Mouse (Mus musculus) lung, embryonic 15.5 days (tissue): ENCODE measurements around the gene Srgap2. TPM values are rescaled to one million over a fixed set of nuclear protein-coding genes. Genes with fewer than 3 reads are reported as not detected.

ENCODE experiments used
- ATAC-seq: fragments of 200-750 bp; cut with Nextera tagmentation; 2 replicates; pipeline ENCODE4 v1.8.0; 2017; ENCODE audit warnings: moderate number of reproducible peaks, borderline replicate concordance; ENCODE audit not compliant: low FRiP score, low TSS enrichment; ENCODE audit errors: extremely low read depth
- H3K27ac ChIP-seq: fragments of 300-500 bp; sonication (generic); 2 replicates; pipeline ENCODE4 v1.5.1; 2015; ENCODE audit warnings: moderate library complexity, mild to moderate bottlenecking, inconsistent platforms
- H3K27me3 ChIP-seq: fragments of 300-500 bp; sonication (generic); 2 replicates; pipeline ENCODE4 v1.6.1; 2015; ENCODE audit warnings: inconsistent platforms
- H3K36me3 ChIP-seq: fragments of 300-500 bp; sonication (generic); 2 replicates; pipeline ENCODE4 v1.6.1; 2015; ENCODE audit warnings: inconsistent platforms
- H3K4me1 ChIP-seq: fragments of 300-500 bp; sonication (generic); 2 replicates; pipeline ENCODE4 v1.6.1; 2015; ENCODE audit warnings: inconsistent platforms
- H3K4me2 ChIP-seq: fragments of 300-500 bp; sonication (generic); 2 replicates; pipeline ENCODE4 v1.6.1; 2015; ENCODE audit warnings: inconsistent platforms, mild to moderate bottlenecking, moderate library complexity
- H3K4me3 ChIP-seq: fragments of 300-500 bp; sonication (generic); 2 replicates; pipeline ENCODE4 v1.5.1; 2015; ENCODE audit warnings: mild to moderate bottlenecking, inconsistent platforms
- H3K9ac ChIP-seq: fragments of 300-500 bp; sonication (generic); 2 replicates; pipeline ENCODE4 v1.6.1; 2015; ENCODE audit warnings: inconsistent platforms
- H3K9me3 ChIP-seq: fragments of 300-500 bp; sonication (generic); 2 replicates; pipeline ENCODE4 v1.6.1; 2016; ENCODE audit warnings: inconsistent platforms
- whole genome bisulfite sequencing: fragments of 180-500 bp; shearing (Covaris S2); methylation state at CpG from one replicate; pipeline ENCODE4 v1.1.7; 2015; 5-methylcytosine and 5-hydroxymethylcytosine counted together
- polyA plus RNA-seq: library from polyadenylated mRNA; unstranded; fragments of >200 nt; fragmentation: Nextera tagmentation; extraction: Ambion mirVana; gene quantifications from 2 replicates; pipeline ENCODE4 v1.2.1, GENCODE M21; 2015

The Srgap2 gene
- polyA plus RNA-seq, 1 experiment from 2014 or later = 14.1 TPM

DNA sequence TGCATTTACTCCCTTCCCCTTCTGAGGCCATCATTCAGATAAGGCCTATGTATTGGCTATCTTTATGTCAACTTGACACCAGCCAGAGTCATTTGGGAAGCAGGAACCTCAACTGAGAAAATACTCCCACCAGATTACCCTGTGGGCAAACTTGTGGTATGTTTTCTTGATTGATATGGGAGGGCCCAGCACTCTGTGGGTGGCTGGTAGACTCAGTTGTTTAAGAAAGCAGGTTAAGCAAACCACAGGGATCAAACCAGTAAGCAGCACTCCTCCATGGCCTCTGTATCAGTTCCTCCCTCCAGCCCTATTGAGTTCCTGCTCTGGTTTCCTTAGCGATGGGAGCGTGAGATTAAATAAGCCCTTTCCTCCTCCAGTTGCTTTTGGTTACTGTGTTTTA is 208.8 kb downstream of the Srgap2 start:
- H3K27me3 ChIP-seq = no peaks in the 10 kb centered on the region
- no peak overlapping the region for H3K4me2 ChIP-seq
- no peak for ATAC-seq
- H3K9ac ChIP-seq = no peak overlapping the region
- no peak overlapping the region for H3K4me3 ChIP-seq
- H3K36me3 ChIP-seq = peaks cover 29% of the 10 kb centered on the region; the same call in 1 of the 2 replicates
- H3K4me1 ChIP-seq = no peaks in the 10 kb centered on the region
- H3K27ac ChIP-seq = no peak overlapping the region
- 90% methylated on average over 2 of the region's 2 CpGs for WGBS
- H3K9me3 ChIP-seq = no peaks in the 10 kb centered on the region

DNA sequence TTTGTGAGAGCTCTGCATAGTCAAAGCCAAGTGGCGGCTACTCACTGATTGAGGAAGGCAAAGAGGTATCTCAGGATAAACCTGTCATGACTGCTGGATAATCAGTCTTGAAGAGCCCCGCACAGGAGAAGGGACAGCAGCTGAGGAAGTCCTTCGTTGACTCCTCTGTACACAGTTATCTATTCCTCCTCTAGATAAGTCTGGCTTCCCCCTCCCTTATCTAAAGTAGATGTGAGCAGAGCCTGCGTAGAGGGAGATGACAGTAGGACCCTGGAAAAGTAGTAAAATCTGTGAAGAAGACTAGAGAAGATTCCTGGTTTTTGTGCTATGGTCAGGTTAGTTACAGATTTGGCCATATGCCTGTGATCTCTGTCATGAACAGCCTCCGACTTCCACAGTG is 209.5 kb downstream of the Srgap2 start:
- H3K4me1 ChIP-seq = no peaks in the 10 kb centered on the region
- H3K4me2 ChIP-seq = no peak overlapping the region
- no peak for ATAC-seq
- no peak overlapping the region for H3K9ac ChIP-seq
- H3K27me3 ChIP-seq = no peaks in the 10 kb centered on the region
- WGBS = 60% methylated on average over 5 of the region's 5 CpGs
- no peak overlapping the region for H3K27ac ChIP-seq
- H3K4me3 ChIP-seq = no peak overlapping the region
- no peaks in the 10 kb centered on the region for H3K9me3 ChIP-seq
- peaks cover 29% of the 10 kb centered on the region; the same call in 1 of the 2 replicates for H3K36me3 ChIP-seq

DNA sequence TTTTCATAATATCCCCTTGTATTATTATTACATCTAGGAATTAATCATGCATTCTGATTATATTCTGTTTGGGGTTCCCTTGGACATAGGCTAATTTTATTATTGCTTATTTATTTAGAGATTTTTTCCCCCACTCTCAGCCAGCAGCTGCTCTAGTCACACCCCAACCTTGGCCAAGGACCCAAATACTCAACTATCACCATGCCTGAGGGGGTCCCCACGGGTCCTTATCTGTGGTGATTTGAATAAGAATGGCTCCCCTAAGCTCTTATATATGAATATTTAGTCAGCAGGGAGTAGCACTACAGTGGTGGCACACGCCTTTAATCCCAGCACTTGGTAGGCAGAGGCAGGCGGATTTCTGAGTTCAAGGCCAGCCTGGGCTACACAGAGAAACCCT is 215.9 kb downstream of the Srgap2 start:
- no peaks in the 10 kb centered on the region for H3K9me3 ChIP-seq
- no peaks in the 10 kb centered on the region for H3K27me3 ChIP-seq
- no peak overlapping the region for H3K4me3 ChIP-seq
- H3K27ac ChIP-seq = no peak overlapping the region
- WGBS = 84% methylated on average over 3 of the region's 3 CpGs
- H3K9ac ChIP-seq = no peak overlapping the region
- H3K36me3 ChIP-seq = peaks cover 34% of the 10 kb centered on the region; the same call in 1 of the 2 replicates
- no peak overlapping the region for H3K4me2 ChIP-seq
- H3K4me1 ChIP-seq = no peaks in the 10 kb centered on the region
- ATAC-seq = no peak

DNA sequence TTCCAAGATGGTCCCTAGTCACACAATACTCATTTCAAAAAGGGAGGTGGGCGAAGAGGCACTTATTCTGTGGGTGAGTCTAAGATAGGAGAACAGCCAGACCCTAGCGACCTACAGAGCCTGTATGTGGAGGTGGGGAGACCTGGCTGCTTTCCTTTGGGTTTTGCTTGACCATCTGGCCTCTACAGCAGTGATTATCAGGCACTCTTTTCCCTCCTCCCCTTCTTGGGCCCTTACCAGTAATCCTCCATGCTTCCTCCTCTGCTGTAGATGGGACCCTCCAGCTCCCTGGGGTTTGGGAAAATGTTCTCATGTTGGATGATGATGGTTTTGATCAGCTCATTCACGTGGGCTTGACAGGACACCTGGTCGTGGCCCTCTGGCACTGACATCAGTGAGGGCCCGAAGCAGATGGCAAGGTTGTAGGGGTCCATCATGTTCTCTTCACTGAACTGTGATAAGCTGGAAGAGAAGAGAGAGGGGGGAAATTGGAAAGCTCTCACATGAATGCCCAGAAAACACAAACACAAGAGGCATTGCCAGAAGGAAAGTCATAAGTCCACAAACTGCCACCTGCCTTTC is 216.8 kb downstream of the Srgap2 start:
- Histone ChIP-seq H3K9ac (no peak overlapping the region), H3K36me3 (peaks cover 28% of the 10 kb centered on the region; the same call in 1 of the 2 replicates)

DNA sequence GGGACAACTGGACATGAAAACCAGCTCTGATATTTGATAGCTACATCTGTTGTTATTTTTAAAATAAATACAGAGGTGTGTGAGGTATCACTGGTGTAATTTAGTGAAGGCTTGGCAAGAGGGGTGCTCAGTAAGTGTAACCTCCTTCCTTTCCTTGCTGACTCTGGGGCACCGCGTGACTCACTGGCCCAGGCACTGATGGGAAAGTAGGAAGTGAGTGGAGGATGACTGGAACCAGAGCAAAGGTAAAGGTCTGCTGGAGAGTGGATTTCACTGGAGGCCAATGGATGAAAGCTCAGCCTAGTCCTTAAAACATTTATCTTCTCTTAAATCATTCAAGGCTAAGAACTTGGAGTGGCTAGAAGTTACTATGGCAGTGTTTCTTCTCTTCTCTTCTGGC is 226.4 kb downstream of the Srgap2 start:
- Histone ChIP-seq H3K27ac (no peak overlapping the region), H3K9ac (no peak overlapping the region), H3K9me3 (no peaks in the 10 kb centered on the region), H3K36me3 (peaks cover 21% of the 10 kb centered on the region), H3K27me3 (no peaks in the 10 kb centered on the region), H3K4me2 (no peak overlapping the region), H3K4me1 (no peaks in the 10 kb centered on the region), H3K4me3 (no peak overlapping the region)
- ATAC-seq = no peak
- 97% methylated on average over 2 of the region's 2 CpGs for WGBS

More for the DNA sequence above, 216.8 kb downstream of the Srgap2 start:
- WGBS = 88% methylated on average over 5 of the region's 5 CpGs
- H3K9me3 ChIP-seq = no peaks in the 10 kb centered on the region
- no peak overlapping the region for H3K4me2 ChIP-seq
- no peak overlapping the region for H3K4me3 ChIP-seq
- ATAC-seq = no peak
- no peaks in the 10 kb centered on the region for H3K27me3 ChIP-seq
- H3K4me1 ChIP-seq = no peaks in the 10 kb centered on the region
- H3K27ac ChIP-seq = no peak overlapping the region

DNA sequence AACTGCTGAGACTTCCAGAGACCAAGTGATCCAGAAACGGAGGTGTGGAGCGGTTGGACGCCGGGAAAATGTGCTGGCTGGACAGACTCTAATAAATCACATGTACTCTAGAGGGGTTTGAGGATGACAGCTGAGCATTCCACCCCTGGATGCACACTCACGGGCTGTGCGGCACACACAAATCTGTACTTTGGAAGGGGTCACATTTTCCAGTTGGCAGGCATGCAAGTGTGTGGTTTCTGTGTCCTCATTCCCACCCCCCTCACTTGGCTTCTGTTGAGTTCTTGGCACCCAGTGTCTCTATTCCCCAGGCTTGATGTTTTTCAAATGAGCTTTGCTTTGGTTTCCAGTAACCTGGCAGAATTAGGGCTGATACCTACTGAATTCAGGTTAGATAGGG is 227.4 kb downstream of the Srgap2 start:
- no peak overlapping the region for H3K4me3 ChIP-seq
- ATAC-seq = no peak
- 77% methylated on average over 6 of the region's 6 CpGs for WGBS
- no peaks in the 10 kb centered on the region for H3K27me3 ChIP-seq
- no peak overlapping the region for H3K4me2 ChIP-seq
- H3K27ac ChIP-seq = no peak overlapping the region
- no peaks in the 10 kb centered on the region for H3K9me3 ChIP-seq
- no peak overlapping the region for H3K9ac ChIP-seq
- no peaks in the 10 kb centered on the region for H3K4me1 ChIP-seq
- H3K36me3 ChIP-seq = peaks cover 28% of the 10 kb centered on the region

DNA sequence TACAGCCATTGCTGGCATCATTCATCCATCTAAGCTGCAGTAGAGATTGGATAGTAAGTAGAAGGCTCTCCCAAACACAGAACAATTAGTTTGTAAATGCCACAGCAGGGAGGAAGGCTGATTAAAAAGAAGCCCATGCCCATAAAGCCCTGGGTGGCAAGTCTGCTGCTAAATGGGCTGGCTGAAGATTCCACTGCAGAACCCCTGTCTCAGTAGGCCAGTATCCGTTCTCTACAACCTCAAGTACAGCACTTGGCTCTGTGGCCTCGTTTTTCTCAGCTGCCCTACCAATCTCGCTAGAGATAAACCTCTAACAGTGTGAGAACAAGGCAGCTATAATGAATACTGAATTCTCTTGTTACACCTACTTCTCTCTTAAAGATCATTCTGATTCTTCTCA is 227.9 kb downstream of the Srgap2 start:
- no peaks in the 10 kb centered on the region for H3K9me3 ChIP-seq
- WGBS = 64% methylated on average over 3 of the region's 3 CpGs
- H3K27ac ChIP-seq = no peak overlapping the region
- no peak overlapping the region for H3K4me2 ChIP-seq
- H3K9ac ChIP-seq = no peak overlapping the region
- H3K36me3 ChIP-seq = peaks cover 28% of the 10 kb centered on the region
- ATAC-seq = no peak
- H3K27me3 ChIP-seq = no peaks in the 10 kb centered on the region
- no peak overlapping the region for H3K4me3 ChIP-seq
- H3K4me1 ChIP-seq = no peaks in the 10 kb centered on the region

DNA sequence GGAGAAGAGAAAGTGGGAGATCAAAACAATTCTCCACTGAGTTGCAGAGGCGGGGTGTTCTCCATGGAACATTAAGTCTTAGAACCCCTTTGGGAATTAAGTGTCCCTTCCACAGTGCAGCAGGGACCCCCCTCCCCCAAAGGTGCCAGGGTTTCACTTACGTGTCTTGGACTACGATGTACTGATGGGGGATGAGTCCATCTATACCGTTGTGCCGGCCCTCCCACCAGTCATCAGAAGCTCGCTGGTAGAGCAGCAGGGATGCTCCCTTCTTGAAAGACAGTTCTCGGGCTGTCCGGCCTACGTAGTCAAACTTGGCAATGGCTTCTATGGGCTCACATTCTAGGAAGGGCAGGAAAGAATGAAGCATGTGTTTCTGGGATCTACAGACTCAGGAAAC is 229.0 kb downstream of the Srgap2 start:
- Histone ChIP-seq H3K27ac (no peak overlapping the region), H3K4me2 (no peak overlapping the region), H3K9ac (no peak overlapping the region), H3K36me3 (peaks cover 28% of the 10 kb centered on the region), H3K4me3 (no peak overlapping the region), H3K27me3 (no peaks in the 10 kb centered on the region), H3K4me1 (no peaks in the 10 kb centered on the region), H3K9me3 (no peaks in the 10 kb centered on the region)
- ATAC-seq = no peak
- WGBS = 93% methylated on average over 9 of the region's 9 CpGs

DNA sequence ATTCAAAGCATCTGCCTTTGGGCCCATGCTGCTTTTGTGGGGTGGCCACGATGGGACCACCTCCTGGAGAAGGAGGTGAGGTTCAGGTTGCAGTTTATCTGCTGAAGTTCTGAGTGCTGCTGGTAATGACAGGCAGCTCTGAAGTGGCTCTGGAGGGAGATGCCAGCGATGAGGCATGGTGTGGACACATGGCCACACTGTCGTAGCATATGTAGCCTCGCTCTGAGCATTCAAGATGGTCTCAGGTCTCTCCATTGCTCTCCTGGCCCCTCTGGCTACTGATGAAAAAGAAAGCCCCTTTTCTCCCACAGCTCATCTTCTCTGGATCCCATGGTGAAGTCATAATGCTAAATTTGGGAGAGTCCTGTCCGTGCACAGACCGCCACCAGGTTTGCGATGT is 230.4 kb downstream of the Srgap2 start:
- H3K4me2 ChIP-seq = no peak overlapping the region
- no peak overlapping the region for H3K4me3 ChIP-seq
- WGBS = 80% methylated on average over 7 of the region's 7 CpGs
- H3K9me3 ChIP-seq = no peaks in the 10 kb centered on the region
- ATAC-seq = no peak
- H3K27me3 ChIP-seq = no peaks in the 10 kb centered on the region
- no peak overlapping the region for H3K27ac ChIP-seq
- H3K36me3 ChIP-seq = peaks cover 35% of the 10 kb centered on the region
- H3K9ac ChIP-seq = no peak overlapping the region
- H3K4me1 ChIP-seq = no peaks in the 10 kb centered on the region

DNA sequence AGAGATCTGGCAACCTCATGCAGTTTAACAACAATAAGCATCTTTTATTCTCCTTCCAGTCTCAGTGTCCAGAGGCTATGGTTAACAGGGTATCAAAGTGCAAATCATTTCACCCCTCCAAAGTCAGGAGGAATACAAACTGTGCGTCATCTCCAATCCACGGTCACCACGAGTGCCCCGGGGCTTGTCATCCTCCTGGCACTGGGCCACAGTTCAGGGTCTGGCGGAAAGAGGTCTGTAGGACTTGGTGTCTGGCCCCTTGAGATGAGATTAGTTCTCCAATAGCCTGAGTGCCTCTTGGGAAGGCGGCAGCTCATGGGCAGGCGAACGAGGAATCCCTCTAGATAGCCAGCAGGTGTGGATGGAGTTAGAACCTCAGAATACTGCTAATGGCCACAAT is 232.0 kb downstream of the Srgap2 start:
- no peak overlapping the region for H3K4me2 ChIP-seq

DNA sequence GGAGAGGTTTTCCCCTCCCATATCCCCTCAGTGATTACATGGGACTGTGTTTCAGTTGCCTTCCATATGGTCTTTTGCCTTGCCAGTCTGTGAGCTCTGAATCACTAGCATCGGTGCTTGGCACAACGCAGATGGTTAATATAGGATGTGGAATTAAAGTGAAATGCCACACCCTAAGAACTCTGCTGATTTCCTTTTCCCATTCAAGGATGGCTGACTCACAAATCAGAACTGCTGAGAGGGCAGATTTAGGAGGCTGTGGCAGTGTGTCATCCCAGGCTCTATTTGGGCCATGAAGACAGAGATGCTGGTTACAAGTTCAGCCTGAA is 233.3 kb downstream of the Srgap2 start:
- no peak overlapping the region for H3K9ac ChIP-seq
- H3K27me3 ChIP-seq = no peaks in the 10 kb centered on the region
- WGBS = 86% methylated on average over 2 of the region's 2 CpGs
- no peak for ATAC-seq
- no peak overlapping the region for H3K4me3 ChIP-seq
- no peaks in the 10 kb centered on the region for H3K9me3 ChIP-seq
- H3K27ac ChIP-seq = no peak overlapping the region
- no peak overlapping the region for H3K4me2 ChIP-seq
- H3K36me3 ChIP-seq = peaks cover 36% of the 10 kb centered on the region
- no peaks in the 10 kb centered on the region for H3K4me1 ChIP-seq

More for the DNA sequence above, 232.0 kb downstream of the Srgap2 start:
- 64% methylated on average over 8 of the region's 8 CpGs for WGBS
- Histone ChIP-seq H3K27me3 (no peaks in the 10 kb centered on the region), H3K9me3 (no peaks in the 10 kb centered on the region), H3K4me1 (no peaks in the 10 kb centered on the region), H3K27ac (no peak overlapping the region), H3K4me3 (no peak overlapping the region), H3K9ac (no peak overlapping the region), H3K36me3 (peaks cover 35% of the 10 kb centered on the region)
- ATAC-seq = no peak

DNA sequence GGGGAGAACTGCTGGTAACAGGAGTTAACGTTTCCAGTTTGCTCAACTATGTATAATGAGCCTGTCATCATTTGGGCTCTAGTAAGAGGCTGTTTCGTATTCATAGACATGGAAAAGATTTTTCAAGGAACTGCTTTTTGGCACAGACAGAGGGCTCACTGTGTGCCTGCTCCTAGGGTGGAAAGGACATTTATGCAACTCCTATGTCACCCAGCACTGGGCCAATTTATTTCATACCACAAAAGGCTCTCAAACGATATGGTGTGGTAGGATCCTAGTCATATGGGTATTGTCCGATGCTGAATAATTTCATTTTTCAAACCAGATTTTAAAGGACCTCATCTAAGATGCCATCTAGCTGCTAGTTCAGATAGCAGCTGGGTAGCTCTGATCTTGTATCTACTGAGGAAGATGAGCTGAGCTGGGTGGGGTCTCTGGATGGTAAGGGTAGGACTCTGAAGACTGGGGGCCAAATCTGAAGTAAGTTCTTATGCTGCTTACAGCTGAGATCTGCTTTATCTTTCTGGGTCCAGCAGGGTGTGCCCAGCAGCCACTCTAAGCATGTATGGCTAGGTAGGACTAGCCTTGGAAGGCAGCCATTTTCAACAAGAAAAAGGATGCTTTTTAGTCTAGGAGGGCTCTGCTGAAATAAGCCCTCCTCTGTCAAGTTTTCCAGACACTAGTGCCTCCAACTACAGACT is 233.8 kb downstream of the Srgap2 start:
- Histone ChIP-seq H3K4me1 (no peaks in the 10 kb centered on the region), H3K27ac (no peak overlapping the region), H3K9ac (no peak overlapping the region), H3K36me3 (peaks cover 40% of the 10 kb centered on the region), H3K27me3 (no peaks in the 10 kb centered on the region), H3K4me3 (no peak overlapping the region), H3K9me3 (no peaks in the 10 kb centered on the region), H3K4me2 (no peak overlapping the region)
- ATAC-seq = no peak
- WGBS = 84% methylated on average over 4 of the region's 4 CpGs
